Mouse (Mus musculus) testis, postnatal 14 days (tissue): ENCODE data around the gene Rad1.
"Not testable (repeated sequence)": the region's sequence is repeated elsewhere in the genome, so short reads cannot be mapped to it uniquely, and the experiment has no call there.

ENCODE experiments used
- DNase-seq: peaks from one replicate; pipeline ENCODE4 v3.0.0; 2021; ENCODE audit warnings: low spot score

Gene Rad1

DNA sequence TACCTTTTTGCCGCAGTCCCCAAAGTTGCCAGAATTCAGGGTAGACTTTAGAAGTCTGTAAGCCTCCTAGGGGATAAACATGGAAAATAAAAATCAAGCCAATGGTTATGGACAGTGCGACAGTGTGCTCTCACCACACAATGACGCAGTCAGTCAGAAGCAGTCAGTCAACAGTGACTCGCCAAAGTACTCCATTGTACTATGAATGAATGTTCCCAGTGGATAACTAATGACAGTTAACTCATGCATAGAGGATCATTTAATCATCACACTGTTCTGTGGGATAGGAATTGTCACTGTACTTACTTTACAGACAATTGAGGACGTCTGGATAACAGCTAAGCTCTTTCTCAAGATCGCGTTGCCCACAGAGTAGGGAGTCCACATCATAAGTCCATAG lies 29.3 kb downstream of the Rad1 start:
- DNase-seq, result no peak

DNA sequence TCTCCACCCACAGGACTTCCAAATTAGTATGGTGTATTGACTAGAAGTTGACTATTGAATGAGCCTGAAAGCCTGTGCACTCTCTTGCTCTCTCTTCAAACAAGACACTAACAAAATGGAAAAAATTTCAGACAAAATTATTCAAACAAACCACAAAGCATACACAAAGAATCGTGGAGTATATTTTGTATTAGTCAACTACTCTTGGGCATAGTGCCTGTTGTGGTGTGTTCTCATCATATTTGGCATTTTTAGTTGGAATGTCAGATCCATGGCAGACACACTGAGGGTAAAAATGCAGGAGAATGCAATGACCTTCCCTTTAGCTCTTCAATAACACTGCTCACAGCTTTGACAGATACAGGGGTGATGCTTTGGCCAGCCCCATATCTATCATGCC lies 40.1 kb downstream of the Rad1 start:
- no peak for DNase-seq

DNA sequence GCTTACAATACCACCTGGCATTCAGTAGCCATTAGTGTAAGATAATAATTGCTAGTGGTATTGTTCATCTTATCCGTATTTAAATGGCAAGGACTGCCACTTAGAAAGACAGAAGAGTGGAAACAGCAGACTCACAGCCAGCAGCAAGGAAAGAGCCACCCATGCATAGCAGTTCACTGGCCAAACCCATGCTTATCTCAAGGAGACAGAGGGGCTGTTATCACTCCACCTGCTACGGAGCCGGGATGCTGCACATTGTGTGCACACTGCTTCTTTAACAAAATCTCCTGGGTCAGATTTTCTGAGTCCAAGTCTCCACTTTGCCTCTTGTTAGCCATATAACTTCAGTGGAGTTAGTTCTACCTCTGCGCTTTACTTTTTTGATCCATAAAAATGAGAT lies 45.5 kb downstream of the Rad1 start:
- DNase-seq, result no peak

DNA sequence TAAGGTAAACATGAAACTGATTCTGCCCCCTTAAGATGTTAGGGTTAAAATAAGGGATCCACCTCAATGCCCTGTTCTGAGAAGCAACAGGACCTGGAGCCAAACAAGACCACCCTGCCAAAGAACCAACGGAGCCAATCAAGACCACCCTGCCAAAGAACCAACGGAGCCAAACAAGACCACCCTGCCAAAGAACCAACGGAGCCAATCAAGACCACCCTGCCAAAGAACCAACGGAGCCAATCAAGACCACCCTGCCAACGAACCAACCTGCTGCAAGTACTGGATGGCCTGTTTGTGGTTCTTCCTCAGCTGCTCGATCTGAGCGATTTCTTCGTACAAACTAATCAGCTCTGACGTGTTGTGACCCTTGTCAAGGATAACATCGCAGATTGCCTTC lies 47.5 kb downstream of the Rad1 start:
- DNase-seq, result not testable (repeated sequence)

DNA sequence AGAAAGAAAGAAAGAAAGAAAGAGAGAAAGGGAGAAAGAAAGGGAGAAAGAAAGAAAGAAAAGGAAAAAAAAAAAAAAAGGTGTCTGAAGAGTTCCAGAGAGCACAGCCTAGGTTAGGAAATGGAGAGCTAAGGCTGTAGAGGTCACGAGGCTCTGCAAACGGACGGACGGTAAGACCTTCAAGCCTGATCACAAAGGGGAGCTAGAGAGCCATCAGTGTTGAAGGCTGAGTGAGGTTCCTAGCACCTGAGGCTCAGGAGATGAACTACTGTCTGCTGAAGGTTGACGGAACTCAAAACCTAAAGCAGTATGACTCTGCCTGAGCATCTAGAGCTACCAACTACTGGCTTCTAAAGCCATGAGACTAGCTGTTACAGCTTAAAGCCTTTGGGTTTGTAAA lies 48.8 kb downstream of the Rad1 start:
- DNase-seq, result no peak

DNA sequence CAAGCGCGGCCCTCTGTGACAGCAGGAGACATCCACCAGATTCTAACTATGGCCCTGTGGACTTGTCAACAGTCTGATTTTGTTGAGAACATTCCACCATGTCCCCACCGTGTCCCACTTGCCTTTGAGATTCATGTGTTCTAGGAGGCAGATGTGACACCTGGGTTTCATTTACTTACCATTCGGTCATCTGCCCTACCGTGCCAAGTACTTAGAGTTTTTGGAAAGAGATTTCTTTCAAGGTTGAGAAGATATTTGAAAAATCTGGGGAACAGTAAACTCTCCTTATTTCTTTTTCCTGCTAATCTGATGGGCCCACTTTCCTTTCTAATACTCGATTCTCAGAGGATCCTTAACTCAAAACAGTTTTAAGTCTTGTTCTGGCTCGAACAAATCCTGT lies 50.2 kb downstream of the Rad1 start:
- no peak for DNase-seq

DNA sequence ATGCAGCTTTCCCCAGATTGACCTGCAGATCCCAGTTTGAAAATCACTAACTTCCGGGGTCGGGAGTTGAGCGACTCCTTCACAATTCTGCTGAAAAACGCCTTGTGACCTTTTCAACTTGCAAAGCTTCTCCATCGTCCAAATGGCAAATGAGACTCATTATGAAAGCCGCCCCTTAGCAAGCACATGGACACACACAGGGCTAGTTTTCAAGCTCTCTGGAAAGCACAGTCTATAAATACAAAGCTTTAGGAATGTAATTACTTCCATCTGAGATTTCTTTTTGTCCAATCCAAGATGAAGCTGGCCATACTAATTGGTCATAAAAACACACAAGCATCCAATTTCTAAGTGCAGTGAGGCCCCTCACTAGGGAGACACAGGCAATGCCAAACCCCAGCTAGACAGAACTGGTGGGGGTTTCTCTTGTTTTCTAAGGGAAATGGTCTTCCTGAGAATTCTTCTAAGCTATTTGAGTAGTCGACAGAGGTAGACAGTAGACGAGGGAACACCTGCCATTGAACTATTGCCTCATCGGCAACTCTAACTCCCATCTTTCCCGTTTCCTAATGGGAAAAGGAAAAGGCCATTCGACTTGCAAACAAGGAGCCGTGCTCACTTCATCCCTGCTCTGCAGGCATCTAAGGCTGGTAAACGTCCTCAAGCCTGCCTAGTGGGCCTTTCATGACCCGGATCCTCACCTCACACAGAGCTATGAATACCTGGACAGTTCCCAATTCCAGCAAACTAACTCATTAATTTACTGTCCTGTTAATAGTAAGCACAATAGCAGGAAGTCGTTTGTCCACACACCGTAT lies 54.7 kb downstream of the Rad1 start:
- no peak for DNase-seq
